Mouse (Mus musculus): ENCODE data around the gene Jph4.
A peak's percentile ranks its signal among the peaks of the same experiment; 100 is the strongest.

The Jph4 gene

GRCm38 (mm10) chr14:55118852-55119251 is 2.1 kb upstream of the Jph4 start:
- DNase-seq (ENCODE audit: low read depth), result no peak

- DNase-seq (ENCODE audit: low read depth), result no peak
Observed at GRCm38 (mm10) chr14:55115846-55116245, 889 bp downstream of the Jph4 start.

- no peak for DNase-seq (ENCODE audit: low read depth)
Observed at GRCm38 (mm10) chr14:55114759-55115701, 1.7 kb downstream of the Jph4 start.

GRCm38 (mm10) chr14:55113975-55114645 is 2.6 kb downstream of the Jph4 start:
- DNase-seq (ENCODE audit: low read depth), result no peak

GRCm38 (mm10) chr14:55113351-55113974 is 3.3 kb downstream of the Jph4 start:
- no peak for DNase-seq (ENCODE audit: low read depth)

- no peak for DNase-seq (ENCODE audit: low read depth)
Observed at GRCm38 (mm10) chr14:55111720-55112119, 5.0 kb downstream of the Jph4 start.

- DNase-seq (ENCODE audit: low read depth), result no peak
Observed at GRCm38 (mm10) chr14:55110076-55110475, 6.7 kb downstream of the Jph4 start.

GRCm38 (mm10) chr14:55109048-55109873 is 7.5 kb downstream of the Jph4 start:
- DNase-seq (ENCODE audit: low read depth), result no peak

- DNase-seq (ENCODE audit: low read depth), result no peak
Observed at GRCm38 (mm10) chr14:55108202-55108870, 8.4 kb downstream of the Jph4 start.

GRCm38 (mm10) chr14:55106990-55107389 is 9.7 kb downstream of the Jph4 start:
- DNase-seq (ENCODE audit: low read depth), result no peak

GRCm38 (mm10) chr14:55105836-55106809 is 10.6 kb downstream of the Jph4 start, which contains the start of gene Ap1g2:
Gene Ap1g2, minus strand, starts transcription at chr14:55106593.
- DNase-seq (ENCODE audit: low read depth), result peak; percentile 79

- no peak for DNase-seq (ENCODE audit: low read depth)
Observed at GRCm38 (mm10) chr14:55105386-55105785, 11.3 kb downstream of the Jph4 start.

GRCm38 (mm10) chr14:55104365-55104764 is 12.4 kb downstream of the Jph4 start:
- DNase-seq (ENCODE audit: low read depth), result no peak

- DNase-seq (ENCODE audit: low read depth), result no peak
Observed at GRCm38 (mm10) chr14:55102253-55102785, 14.4 kb downstream of the Jph4 start.

- DNase-seq (ENCODE audit: low read depth), result no peak
Observed at GRCm38 (mm10) chr14:55101592-55101991, 15.1 kb downstream of the Jph4 start.

- peak; percentile 62 for DNase-seq (ENCODE audit: low read depth)
Observed at GRCm38 (mm10) chr14:55098067-55098466, 18.7 kb downstream of the Jph4 start.

GRCm38 (mm10) chr14:55097646-55098045 is 19.1 kb downstream of the Jph4 start:
- no peak for DNase-seq (ENCODE audit: low read depth)

GRCm38 (mm10) chr14:55096573-55097087 is 20.1 kb downstream of the Jph4 start:
- DNase-seq (ENCODE audit: low read depth), result no peak

- no peak for DNase-seq (ENCODE audit: low read depth)
Observed at GRCm38 (mm10) chr14:55095671-55096070, 21.1 kb downstream of the Jph4 start.

Data from c-Kit-positive CD71-negative TER-119-negative erythroid progenitor cells, embryonic 14.5 days (primary cell).